Mouse (Mus musculus) spleen, postnatal 14 days (tissue): ENCODE data around the gene H1f0.
A peak's percentile ranks its signal among the peaks of the same experiment; 100 is the strongest.
"Not testable (repeated sequence)": the region's sequence is repeated elsewhere in the genome, so short reads cannot be mapped to it uniquely, and the experiment has no call there.

Experiments used
- DNase-seq, 2 experiments: peaks; one replicate each; pipeline ENCODE4 v3.0.0; 2021 to 2022; ENCODE audit warnings: low spot score in 2 of 2

The H1f0 gene

DNA sequence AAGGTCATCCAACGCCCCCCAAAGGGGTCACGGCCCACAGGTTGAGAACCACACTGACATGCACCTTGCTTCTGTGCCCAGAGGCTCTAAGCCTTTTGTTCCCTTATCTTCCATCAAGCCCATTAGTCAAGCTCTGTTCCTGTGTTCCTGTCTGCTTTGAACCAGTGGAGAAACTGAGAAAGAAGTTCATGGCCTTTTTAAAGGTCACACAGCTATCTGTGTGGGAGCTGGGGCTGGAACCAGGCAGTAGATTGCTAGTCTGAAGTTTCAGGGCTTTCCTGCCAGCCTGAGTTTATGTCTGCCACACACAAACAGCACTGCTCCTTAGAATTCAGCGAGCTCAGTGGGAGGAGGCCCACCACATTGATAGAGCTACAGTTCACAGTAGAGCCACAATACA lies 25.2 kb upstream of the H1f0 start:
- no peak for DNase-seq

DNA sequence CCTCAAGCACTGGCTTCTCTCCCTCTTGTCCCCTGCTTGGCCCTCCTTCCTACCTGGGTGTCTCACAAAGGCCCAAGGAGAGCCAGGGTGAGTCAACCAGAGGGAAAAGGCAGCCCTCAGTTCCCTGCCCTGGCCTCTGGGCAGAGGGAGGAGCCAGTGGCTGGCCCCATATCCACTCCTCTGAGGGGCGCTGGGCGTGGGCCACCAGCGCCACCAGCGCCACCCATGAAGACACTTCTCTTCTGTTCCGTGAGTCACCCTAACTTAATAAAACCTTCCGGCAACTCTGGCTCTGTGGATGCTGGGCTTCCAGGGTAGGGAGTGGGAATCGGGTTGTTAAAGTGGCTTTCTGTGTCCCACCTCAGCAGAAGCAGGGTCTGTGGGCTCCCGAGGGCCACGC lies 22.7 kb upstream of the H1f0 start:
- no peak for DNase-seq

DNA sequence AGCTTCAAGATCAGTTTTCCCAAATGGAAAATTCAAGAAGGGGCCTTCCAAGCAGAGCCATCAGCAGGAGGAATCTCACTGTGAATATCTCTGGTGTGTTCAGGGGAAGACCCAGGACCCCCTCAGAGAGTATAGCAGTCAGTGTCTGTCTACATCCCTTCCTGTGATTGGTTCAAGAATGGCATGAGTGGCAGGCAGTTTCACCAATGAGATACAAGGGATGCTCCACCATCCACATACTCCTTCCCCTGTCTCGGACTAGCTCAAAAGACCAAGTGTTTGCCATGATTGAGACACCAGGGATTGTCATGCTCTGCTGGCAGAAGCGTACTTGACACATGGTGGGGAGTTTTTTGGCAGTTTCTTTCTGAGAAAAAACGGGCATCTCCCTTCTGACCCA lies 21.6 kb upstream of the H1f0 start:
- DNase-seq: no peak

DNA sequence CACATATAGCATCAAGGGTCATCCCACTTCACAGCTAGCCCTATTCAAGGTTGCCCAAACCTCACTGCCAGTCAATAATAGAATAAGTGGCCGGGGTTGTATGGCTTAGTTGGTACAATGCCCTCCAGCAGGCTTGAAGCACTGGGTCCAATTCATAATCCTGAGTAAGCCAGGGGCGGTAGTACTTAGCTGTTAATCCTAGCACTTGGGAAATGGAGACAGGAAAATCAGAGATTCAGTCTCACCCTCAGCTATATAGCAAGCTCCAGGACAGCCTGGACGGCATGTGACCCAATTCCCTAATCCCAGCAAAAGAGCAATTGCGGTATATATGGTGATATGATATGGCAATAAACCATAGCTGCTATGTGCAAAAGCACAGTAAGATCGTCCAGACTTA lies 21.2 kb upstream of the H1f0 start:
- DNase-seq: no peak

DNA sequence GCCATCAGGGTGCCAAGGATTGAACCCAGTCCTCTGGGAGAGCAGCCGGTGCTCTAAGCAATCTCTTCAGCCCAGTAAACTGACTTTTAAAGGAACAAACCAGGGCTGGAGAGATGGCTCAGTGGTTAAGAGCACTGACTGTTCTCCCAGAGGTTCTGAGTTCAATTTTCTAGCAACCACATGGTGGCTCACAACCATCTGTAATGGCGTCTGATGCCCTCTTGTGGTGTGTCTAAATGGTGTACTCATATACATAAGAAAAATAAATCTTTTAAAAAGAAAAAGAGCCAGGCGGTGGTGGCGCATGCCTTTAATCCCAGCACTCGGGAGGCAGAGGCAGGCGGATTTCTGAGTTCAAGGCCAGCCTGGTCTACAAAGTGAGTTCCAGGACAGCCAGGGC lies 20.4 kb upstream of the H1f0 start:
- not testable (repeated sequence) for DNase-seq

DNA sequence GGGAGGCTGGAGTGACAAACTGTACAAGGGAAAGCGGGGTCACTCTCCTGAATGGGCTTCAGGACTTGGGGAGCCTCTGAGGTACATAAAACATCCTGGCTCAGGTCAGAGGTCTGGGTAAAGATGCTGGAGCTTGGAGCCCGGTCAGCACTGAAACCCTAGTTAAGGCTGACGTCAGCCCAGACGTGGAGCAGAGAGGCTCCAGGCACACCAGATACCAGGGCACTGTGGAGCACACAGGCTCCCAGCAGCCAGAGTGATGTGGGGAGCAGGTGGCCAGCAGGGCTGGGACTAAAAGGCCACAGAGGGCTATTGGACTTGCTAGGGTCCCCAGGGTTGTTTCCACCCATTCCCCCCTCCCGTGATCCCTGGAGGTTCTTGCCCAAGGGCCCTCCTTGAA lies 18.5 kb upstream of the H1f0 start:
- no peak for DNase-seq

DNA sequence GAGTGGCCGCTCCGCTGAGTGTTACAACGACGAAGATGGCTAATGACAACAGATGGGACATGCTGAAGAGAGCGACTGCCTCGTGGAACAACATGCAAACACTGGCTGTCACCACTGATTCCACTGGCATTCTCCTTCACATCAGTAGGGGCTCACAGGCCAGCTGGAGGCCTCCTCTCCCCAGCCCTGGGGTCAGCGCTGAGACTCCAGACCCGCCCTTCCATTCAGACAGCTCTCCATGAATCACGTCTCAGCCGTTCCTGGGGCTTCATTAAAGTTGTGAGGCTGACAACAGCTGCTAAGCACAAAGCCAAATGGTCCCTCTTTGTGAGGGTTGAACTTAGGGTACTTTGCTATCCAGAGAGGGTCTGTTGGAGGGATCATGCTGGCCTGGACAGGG lies 16.7 kb upstream of the H1f0 start:
- no peak for DNase-seq

DNA sequence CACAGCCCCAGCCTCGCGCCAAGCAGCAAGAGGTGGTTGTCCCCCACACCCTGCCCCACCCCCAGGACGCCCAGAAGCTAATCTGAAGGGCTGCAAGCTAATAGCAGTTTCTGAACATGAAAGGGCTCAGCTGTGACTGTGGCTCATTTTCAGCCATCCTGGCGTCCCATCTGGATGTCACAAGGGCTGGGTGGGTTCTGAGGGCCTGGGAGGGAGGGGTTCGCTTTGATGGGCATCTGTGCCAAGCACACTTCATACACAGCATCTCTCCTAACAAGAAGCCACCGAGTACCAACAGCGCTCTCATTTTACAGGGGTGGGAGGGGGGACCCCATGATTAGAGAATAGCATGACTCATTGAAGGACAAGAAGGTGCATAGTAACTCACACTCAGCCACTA lies 14.9 kb upstream of the H1f0 start:
- no peak for DNase-seq

DNA sequence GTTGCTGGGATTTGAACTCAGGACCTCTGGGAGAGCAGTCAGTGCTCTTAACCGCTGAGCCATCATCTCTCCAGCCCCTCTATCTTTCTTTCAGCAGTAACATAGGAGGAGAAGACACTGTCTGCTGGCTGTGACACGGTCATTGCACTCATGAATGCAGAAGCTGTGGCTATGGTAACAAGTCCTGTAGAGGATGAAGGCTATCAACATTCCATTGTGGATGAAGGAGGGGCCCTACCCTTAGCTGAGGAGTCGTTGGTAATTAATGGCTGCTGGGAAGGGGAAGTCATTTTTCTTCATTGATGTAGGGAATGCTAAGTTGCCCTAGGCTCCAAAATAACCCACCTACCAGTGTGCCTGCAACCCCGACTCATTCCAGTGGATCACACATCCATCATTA lies 10.1 kb upstream of the H1f0 start:
- no peak for DNase-seq

DNA sequence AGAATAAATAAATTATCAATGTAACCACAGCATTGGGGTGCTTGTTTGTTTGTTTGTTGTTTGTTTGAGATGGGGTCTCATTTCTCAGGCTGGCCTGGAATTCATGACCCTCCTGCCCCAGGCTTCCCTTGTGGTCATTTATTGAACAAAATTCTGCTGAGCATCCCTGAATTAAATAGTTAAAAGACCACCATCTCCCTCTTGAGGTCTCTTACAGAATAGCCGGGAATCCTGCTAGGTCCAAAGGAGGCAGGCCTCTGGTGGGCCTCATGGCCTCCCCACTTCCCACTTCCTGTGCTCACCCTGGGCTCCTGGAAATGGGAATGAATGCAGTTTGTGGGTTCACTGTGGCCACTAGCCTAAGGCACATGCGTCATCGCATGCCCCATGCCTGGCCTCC lies 9.4 kb upstream of the H1f0 start:
- no peak for DNase-seq

DNA sequence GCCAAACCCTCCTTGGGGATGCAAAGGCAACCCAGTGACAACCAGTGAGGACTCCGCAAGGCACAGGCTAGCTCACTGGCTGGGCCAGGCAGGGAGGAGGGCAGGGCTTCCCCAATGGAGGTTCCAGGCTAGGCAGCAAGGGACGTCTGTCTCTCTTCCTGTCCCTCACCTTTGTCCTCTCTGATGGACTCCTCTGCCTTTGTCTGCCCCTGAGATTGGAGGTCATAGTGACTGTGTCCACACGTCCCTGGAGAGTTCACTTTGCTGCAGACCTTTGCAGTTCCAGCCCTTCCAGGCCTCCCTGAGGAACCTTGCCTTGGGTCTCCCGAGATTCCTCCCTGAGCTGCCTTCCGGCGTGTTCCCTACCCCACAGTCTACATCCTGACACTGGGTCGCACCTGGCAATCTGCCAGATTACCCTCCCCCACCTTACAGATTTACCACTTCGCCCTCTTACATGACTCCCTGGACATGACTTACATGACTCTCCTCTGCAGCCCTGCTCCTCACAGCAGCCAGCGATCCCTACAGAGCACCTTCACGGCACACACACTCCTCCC lies 5.5 kb upstream of the H1f0 start:
- no peak for DNase-seq

DNA sequence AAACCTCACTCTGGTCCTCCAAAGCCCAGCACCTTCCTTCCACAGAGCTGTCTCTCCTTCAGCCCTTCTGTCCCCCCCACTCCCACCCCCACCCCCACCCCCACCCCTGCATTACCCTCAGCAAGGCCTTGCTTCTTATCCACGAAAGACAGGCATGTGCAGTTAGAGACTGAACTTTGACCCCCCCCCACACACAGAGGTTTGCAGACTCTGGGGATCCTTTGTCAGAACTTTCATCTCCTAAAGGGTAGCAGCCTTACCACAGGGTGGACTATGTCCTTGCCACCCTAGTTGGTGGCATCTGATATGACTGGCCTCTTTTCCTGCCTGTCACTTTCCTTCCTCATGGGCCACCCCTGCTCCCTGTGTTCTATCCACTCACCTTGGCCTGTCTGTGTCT lies 4.9 kb upstream of the H1f0 start:
- no peak for DNase-seq

DNA sequence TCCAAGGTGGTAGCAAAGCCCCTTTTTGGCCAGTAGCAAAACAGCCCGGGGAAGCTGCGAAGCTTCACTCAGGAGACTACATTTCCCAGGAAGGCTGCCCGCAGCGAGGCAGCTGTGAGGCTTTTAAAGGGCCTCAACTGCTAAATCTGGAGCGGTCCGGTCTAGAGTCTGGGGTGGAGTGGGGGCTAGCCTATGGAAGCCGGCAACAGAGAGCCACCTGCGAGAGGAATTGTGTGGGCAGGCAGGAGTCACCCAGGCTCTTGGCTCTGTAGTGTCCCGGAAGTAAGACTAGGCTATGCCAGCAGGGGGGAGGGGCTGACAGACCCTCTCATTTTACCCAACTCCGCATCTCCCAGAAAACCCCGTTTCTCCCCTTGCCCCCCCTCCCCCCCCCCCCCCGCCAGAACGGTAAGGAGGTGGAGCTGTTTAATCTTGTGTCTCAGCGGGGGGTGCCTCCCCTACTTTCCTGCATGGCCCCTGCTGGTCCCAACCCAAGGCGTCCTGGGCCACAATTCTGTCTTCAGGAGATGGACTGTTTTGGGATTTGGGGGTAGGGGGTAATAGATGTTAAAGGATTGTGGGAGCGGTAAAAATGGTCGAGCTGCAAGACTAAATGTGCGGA lies 2.5 kb upstream of the H1f0 start:
- DNase-seq: no peak

DNA sequence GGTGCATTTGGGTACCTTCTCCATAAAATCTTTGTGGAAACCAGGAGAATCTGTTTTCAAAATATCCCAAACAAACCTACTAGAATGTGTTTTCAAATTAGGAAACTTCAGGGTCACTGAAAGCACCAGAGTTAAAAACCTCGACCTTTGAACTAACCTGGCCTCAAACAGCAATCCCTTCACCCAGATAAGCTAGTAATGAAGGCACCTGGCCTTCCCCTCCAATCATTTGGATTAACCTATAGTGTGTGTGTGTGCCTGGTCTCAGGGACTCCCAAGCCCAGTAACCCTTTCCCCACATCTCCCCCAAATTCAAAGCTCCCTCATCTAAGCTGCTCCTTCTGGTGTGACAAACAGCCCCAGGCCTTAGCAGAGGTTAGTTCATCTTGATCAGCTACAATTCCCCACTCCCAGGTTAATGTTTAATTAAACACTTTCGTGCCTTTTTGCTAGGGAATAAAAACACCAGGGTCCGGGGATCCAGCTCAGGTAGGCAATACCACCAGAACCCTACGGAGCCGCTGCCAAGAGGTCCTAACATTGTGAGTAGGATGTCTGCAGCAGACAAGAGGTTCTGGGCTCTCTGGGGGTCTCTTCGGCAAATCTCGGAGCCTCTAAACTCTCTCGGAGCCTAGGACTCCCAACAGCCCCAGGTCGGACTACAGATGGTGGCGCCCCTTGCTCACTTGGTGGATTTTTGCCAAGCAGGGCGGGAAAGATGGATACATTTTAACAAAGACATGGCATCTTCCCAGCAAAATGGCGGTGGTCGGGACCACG lies 1.5 kb upstream of the H1f0 start:
- no peak for DNase-seq

DNA sequence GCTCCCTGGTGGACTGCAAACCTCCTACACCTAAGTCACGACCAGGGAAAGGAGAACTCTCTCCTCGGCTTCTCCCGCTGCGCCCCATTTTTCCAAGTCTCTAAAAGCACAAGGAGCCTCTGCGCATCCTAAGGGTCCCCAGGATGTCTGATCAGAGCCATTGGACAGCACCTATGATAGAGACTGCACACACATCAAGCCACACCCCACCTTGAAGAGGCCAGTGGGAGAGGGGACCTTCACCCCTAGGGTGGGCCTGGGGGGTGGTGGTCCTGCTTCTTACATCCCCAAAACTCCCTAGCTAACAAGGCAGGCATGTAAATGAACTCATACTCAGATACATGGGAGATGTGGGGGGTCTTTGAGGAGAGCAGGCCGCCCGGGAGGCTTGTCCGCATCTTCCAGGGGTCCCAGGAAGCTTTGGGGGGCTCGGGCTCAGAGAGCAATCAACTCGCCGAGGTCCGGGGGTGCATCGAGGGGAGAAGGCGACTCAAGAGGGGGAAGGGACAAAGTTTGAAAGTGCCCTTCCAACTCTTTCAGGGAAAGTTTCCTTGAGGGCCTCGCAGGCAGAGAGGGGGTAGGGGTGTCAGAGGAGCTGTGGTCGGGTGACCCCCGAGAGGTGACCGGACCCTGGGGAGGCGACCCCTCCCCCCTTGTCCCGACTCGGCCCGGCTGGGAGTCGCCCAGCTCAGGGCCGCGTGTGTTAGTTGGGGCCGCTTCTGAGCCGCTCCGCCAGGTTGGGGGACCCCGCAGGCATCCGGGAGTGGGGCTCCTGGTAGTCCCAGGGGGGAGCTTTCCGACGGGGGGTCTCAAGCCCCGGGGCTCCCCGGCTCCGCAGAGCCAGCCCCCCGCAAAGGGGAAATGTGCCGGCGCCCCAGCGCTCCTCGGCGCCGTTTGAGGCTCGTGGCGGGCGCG lies 702 bp upstream of the H1f0 start:
- DNase-seq: no peak

DNA sequence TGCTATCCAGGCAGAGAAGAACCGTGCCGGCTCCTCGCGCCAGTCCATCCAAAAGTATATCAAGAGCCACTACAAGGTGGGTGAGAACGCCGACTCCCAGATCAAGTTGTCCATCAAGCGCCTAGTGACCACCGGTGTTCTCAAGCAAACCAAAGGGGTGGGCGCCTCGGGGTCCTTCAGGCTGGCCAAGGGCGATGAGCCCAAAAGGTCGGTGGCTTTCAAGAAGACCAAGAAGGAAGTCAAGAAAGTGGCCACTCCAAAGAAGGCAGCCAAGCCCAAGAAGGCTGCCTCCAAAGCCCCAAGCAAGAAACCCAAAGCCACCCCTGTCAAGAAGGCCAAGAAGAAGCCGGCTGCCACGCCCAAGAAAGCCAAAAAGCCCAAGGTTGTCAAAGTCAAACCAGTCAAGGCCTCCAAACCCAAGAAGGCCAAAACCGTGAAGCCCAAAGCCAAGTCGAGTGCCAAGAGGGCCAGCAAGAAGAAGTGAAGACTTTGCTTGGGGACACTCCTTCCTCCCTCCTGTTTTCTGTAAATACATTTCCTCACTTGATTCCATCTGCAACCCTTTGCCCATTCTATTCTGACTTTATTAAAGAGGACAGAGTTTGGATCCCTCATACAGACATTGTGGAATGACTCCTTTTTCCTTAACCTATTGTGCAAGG lies 704 bp downstream of the H1f0 start:
- no peak for DNase-seq

DNA sequence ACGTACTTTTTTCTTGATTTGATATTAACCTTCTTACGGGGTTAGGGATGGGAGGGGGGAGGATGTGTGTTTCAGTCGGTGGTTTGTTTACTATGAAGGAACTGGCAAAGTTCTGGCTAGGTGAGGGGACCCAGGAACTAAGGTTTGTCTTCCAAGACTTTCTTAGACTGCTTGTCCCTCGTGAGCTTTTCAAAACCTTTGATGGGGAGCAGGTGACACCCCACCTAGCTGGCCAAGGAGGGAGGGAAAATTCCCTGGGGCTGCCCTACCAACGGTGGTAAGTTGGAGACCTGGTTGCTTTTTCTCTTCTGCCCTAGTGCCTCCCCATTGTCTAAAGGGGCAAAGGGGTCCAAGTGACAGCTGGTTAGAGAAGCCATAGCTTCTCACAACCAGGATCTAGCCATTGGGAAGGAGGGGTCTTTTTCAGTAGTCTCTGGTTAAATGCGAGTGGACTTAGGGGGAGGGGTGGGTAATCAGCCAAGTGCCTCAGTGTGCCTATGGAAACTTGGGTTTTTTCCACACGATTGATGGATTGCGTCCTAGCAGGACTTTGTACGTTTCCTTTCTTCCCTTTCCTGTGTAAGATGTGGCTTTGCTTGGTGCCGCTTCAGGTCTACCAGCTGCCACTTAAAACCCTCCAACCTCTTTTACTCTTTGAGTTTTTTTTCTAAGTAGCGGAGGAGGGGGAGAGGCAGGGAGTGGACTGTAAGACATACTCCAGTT lies 1.4 kb downstream of the H1f0 start:
- DNase-seq: no peak

DNA sequence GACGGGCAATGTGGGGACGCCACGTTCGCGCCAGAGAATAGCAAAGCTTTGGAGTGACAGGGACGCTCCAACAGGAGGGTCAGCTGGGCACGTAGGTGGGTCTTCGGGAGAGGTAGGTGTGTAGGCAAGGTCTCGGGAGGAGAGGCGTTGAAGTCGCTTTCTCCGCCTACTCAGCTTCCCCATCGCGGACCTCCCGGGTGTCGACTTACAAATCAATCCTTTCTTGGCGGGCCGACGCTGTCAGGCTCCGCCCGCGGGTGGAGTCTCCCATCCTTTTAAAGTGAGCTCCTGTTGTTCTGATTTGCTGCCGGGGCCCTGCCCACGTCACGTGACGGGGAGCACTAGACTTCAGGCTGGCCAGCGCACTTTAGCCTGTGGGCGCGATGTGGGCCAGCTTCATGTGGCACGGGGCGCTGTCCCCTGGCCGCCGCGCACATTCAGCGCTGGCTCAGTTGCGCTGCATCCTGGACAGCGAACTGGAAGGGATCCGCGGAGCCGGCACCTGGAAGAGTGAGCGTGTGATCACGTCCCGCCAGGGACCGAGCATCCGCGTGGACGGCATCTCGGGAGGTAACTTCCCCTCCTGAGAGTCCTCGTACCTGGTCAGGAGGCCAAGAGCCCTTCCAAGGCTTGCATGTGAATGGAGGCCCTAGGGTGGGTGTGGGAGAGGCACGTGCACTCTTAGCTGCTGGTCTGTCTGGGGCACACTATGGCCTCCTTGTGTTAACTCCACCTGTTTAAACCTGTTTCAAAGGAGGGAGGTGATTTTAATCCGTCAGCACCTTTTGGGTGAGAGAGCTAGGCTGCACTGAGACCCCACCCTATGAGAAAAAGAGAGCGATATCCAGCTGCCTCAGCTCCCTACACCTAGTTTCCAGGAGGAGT lies 2.5 kb downstream of the H1f0 start:
- DNase-seq: peak; percentile 28 to 38

DNA sequence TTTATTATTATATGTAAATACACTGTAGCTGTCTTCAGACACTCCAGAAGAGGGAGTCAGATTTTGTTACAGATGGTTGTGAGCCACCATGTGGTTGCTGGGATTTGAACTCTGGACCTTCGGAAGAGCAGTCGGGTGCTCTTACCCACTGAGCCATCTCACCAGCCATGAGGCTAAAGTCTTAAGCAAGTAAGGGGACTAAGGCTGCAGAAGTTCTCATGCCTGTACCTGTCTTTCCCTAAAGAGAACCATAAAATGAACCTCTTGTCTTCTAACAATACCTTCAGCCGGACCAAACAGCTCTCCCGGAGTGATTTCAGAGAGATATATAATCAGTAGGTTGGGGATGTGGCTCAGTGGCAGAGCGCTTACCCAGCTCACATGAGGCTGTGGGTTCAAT lies 3.7 kb downstream of the H1f0 start:
- DNase-seq: not testable (repeated sequence)

DNA sequence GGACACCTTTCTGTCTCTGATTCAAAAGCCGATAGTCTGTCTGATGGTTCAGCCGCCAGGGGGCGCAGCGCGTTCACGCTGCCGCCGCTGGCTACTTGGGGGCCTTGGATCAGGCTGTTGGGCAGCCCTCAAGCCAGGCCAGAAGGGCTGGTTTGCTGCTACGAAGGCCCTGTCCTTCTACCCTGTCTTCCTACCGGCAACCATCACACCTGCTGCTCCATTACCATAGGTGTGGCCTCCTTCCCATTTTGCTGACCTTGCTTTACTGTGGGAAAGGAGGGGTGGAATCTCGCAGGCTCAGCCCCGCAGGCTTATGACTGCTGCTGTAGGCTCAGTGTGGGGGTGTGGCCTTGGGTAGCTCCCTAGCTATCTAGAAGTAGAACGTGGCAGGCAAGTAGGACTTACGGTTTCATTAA lies 9.7 kb downstream of the H1f0 start:
- DNase-seq: peak; percentile 40 to 66
